Mouse (Mus musculus) kidney, adult 2 months (tissue): ENCODE results near the gene Acap1. TPM values are rescaled to one million over a fixed set of nuclear protein-coding genes. Genes with fewer than 3 reads are reported as not detected.

Source experiments
- DNase-seq: peaks from one replicate; pipeline ENCODE4 v3.0.0; 2021
- H3K27ac ChIP-seq: fragments of 200-500 bp; 2 replicates; pipeline ENCODE4 v1.5.1; 2012; ENCODE audit warnings: low read depth, low read length, control low read depth, inconsistent platforms; ENCODE audit not compliant: insufficient read depth
- H3K27me3 ChIP-seq: fragments of 200-500 bp; replicated peaks from 2 replicates; pipeline ENCODE4 v1.6.1; 2012; ENCODE audit warnings: mild to moderate bottlenecking, moderate library complexity, low read length, inconsistent platforms; ENCODE audit not compliant: control insufficient read depth, insufficient read depth
- H3K36me3 ChIP-seq: fragments of 200-500 bp; 2 replicates; pipeline ENCODE4 v1.6.1; 2012; ENCODE audit warnings: mild to moderate bottlenecking, moderate library complexity, low read length, inconsistent platforms; ENCODE audit not compliant: control insufficient read depth, insufficient read depth
- H3K4me1 ChIP-seq: fragments of 200-500 bp; 2 replicates; pipeline ENCODE4 v1.6.1; 2011; ENCODE audit warnings: low read length; ENCODE audit not compliant: control insufficient read depth, insufficient read depth
- H3K4me3 ChIP-seq: fragments of 200-500 bp; 2 replicates; pipeline ENCODE4 v1.5.1; 2011; ENCODE audit warnings: mild to moderate bottlenecking, low read depth, low read length, control low read depth; ENCODE audit not compliant: insufficient read depth
- CTCF ChIP-seq: fragments of 200-500 bp; conservative IDR thresholded peaks from 2 replicates; pipeline ENCODE4 v1.5.1; 2011; ENCODE audit warnings: low read depth, mild to moderate bottlenecking, control low read depth, low read length, moderate library complexity, mixed read lengths; ENCODE audit not compliant: insufficient read depth, insufficient read length
- POLR2A ChIP-seq: fragments of 200-500 bp; IDR thresholded peaks from one replicate; pipeline ENCODE4 v1.6.1; 2011; ENCODE audit warnings: low read depth, low read length, control low read depth
- WGBS: fragments of 180-500 bp; shearing (Covaris S2); methylation state at CpG from one replicate; pipeline ENCODE4 v1.1.7; 2018; 5-methylcytosine and 5-hydroxymethylcytosine counted together
- polyA plus RNA-seq: library from polyadenylated mRNA; depleted of rRNA; stranded (reverse); fragments of >200 nt; gene quantifications from 2 replicates; pipeline ENCODE4 v1.2.3, GENCODE M21; 2012

The Acap1 gene
- polyA plus RNA-seq, 1 experiment = 6.1 TPM

DNA sequence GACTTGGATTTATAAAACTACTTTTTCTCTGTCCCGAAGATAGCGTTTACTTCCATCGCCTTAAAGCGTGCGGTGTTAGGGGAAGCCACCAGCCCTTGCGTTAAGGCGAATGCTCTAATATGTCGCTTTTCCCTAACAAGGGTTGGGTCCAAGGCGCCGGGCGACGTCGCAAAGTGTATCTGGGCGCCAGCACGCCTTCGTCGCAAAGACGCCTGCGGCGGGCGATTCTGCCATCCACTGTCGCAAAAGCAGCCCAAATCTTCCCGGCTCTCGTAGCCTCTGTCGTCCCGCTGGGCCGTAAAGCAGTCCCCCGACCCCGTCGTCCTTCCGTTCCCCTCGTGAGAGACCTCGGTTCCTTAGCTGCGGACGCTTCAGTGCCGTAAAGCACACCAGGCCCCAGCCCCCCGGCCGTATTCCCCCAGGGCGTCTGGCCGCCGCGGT is 6.1 kb upstream of the Acap1 start:
- peak; percentile 98 for DNase-seq
- peak overlapping the region; percentile 96 for H3K27ac ChIP-seq
- no peak for TF ChIP-seq POLR2A
- peak overlapping the region; percentile 67 for H3K4me3 ChIP-seq
- H3K4me1 ChIP-seq = peaks cover 3% of the 10 kb centered on the region; the same call in 1 of the 2 replicates
- no peaks in the 10 kb centered on the region for H3K27me3 ChIP-seq
- no peaks in the 10 kb centered on the region for H3K36me3 ChIP-seq
- under 1% methylated on average over 42 of the region's 42 CpGs for WGBS

DNA sequence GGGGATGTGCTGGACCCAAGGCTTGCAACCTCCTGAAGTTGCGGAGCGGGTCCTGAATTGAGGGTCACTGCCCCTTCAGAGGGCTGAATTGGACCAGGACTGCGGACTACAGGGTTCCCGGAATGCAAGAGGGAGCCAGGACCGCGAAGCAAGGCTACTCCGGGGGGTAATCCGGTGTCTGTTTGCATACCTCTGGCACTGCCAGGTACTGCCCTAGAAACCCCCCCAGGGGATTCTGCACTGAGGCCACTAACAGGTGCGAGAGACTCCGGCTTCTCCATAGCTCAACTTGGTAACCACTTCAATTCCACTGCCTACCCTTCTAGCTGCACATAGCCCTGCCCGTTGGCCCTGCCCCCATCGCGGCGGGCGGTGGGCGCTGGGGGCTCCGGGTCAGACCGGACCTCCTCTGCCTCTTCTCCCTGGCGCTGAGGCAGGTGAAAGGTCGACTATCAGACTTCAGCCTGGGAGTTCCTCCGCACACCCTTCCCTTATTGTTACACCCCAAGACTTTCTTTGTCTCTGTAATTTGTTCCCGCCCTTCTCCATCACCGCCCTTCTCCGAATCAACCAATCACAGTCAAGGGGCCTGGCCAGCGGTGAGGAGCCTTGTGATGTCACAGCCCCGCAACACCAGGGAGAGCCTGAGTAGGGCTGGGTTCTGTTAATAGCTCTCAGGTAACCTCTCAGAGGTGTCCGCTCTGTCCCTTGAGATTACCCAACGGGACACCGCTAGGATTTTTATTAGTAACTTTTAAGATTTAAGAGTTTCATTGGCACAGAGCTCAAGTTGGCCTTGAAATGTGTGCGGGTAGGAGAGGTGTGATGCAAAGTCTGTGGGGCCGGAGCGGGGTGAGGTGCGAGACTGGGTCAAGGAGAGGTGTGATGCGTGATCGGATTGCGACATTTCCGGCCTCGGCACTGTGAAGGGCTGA is 5.4 kb upstream of the Acap1 start, which contains the start of the genes 2810408A11Rik and Neurl4:
2810408A11Rik (minus strand) TSS at position 517 of the 935 bp plus-strand sequence.
Neurl4 (plus strand) TSS at position 602 of the 935 bp plus-strand sequence.
- Histone ChIP-seq H3K27me3 (no peaks in the 10 kb centered on the region), H3K4me1 (peaks cover 3% of the 10 kb centered on the region; the same call in 1 of the 2 replicates), H3K36me3 (no peaks in the 10 kb centered on the region), H3K4me3 (peak within 1 kb of the TSS; percentile 67), H3K27ac (peak within 1 kb of the TSS; percentile 96)
- WGBS = under 1% methylated on average over 38 of the region's 38 CpGs
- peak; percentile 59 for TF ChIP-seq POLR2A
- TF ChIP-seq CTCF = no peak
- DNase-seq = peak; percentile 97

DNA sequence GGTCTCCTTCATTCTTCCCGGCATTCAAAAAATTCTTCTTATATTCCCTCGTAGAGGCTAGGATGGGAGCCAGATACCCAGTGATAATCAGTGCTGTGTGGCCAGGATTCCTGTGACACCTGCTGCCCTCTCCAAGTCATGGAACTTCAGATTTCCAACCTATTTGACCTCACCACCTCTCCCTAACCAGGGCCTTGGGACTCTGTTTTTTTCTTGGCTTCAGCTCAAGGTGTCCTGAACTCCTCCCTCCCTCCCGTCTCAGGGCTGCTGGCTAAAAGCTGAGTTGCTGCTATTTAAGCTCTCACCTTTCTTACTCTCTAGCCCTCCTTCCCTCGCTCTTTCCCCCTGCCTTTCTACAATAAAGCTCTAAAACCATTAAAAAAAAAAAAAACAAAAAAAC is 4.5 kb upstream of the Acap1 start:
- Histone ChIP-seq H3K4me1 (peaks cover 3% of the 10 kb centered on the region; the same call in 1 of the 2 replicates), H3K27me3 (no peaks in the 10 kb centered on the region), H3K36me3 (no peaks in the 10 kb centered on the region), H3K27ac (no peak overlapping the region), H3K4me3 (no peak overlapping the region)
- WGBS = 19% methylated on average over 4 of the region's 4 CpGs
- TF ChIP-seq CTCF (no peak), POLR2A (no peak)
- peak; percentile 66 for DNase-seq

DNA sequence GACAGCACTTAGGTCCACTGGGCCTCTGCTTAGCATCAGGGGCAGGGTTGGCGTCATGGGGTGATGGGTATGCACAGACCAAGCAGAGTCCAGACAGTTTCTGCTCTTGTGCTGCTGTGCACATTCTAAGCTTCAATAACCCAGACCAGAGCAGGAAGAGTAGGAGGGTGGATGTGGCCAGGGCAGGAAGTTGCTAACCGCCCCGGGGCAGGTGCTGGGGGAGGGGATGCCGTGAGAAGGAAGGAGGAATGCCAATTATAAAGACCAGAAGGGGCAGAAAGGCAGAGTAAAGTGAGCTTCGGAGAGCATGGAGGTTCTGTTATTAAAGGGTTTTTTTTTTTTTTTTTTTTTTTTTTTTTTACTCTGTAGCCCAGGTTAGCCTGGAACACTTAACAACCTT is 668 bp downstream of the Acap1 start:
- DNase-seq = no peak
- no peak overlapping the region for H3K4me3 ChIP-seq
- TF ChIP-seq POLR2A (no peak), CTCF (no peak)
- no peak overlapping the region for H3K27ac ChIP-seq
- H3K4me1 ChIP-seq = 0 out of 2 replicates have a peak, but pooled peaks cover under 1% of the 10 kb centered on the region
- no peaks in the 10 kb centered on the region for H3K36me3 ChIP-seq
- WGBS = 61% methylated on average over 5 of the region's 5 CpGs
- H3K27me3 ChIP-seq = no peaks in the 10 kb centered on the region

DNA sequence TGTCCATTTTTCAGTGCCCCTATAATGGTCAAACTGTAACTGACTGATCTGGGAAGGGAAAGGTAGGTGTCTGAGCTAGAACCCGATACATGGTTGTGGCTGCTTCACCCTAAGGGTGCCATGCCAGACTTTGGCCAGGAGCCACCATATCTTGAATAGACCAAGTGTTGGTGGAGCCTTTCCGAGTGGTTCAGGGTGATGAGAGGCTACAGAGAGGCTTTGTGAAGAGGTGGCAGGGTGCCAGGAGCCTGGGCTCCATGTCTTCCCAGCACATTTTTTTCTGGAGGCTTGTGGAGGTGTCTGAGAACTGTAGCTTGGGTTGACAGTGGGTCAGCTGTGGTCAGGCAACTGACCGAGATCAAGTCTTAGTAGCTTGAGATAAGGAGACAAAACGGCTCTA is 3.9 kb downstream of the Acap1 start:
- H3K27ac ChIP-seq = no peak overlapping the region
- no peaks in the 10 kb centered on the region for H3K36me3 ChIP-seq
- DNase-seq = no peak
- no peak for TF ChIP-seq POLR2A
- no peak for TF ChIP-seq CTCF
- no peak overlapping the region for H3K4me3 ChIP-seq
- no peaks in the 10 kb centered on the region; the same call in 1 of the 2 replicates for H3K4me1 ChIP-seq
- no peaks in the 10 kb centered on the region for H3K27me3 ChIP-seq
- WGBS = 74% methylated on average over 4 of the region's 4 CpGs

DNA sequence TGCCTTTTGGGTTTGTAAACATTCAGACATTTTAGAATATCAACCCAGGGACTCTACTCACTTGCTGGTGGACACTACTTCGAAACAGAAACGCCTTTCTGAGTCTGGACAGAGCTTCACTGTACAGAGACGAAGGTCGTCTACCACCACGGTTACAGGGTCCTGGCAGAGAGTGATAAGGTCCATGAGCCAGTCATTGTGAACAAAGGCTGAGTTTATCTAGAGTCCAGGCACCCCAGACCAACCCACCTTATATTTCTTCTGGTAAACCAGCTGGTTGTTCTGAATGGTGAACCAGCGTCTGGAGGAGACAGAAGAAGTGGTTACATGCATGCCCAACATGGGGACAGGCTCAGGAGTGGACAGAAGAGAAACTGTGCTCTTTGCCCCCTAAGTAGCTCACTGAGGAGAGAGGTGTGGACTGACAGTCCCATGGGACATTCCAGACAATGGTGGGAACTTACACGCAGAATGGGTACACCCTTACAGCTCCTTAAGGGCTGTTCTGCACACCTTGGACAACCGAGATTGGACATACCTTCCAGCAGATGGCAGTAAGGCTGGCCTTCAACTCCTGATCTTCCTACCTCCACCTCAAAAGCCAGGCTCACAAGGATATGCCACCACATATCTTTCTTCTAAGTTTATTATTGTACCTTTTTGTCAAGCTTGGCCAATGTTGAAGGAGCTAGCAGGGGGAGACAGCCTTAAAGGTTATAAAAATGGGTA is 8.3 kb downstream of the Acap1 start:
- Histone ChIP-seq H3K36me3 (no peaks in the 10 kb centered on the region), H3K27ac (no peak overlapping the region), H3K4me3 (no peak overlapping the region), H3K27me3 (no peaks in the 10 kb centered on the region), H3K4me1 (no peaks in the 10 kb centered on the region; the same call in 1 of the 2 replicates)
- TF ChIP-seq POLR2A (no peak), CTCF (no peak; the same call in 1 of the 2 replicates)
- DNase-seq = peak; percentile 70
- 64% methylated on average over 8 of the region's 8 CpGs for WGBS

DNA sequence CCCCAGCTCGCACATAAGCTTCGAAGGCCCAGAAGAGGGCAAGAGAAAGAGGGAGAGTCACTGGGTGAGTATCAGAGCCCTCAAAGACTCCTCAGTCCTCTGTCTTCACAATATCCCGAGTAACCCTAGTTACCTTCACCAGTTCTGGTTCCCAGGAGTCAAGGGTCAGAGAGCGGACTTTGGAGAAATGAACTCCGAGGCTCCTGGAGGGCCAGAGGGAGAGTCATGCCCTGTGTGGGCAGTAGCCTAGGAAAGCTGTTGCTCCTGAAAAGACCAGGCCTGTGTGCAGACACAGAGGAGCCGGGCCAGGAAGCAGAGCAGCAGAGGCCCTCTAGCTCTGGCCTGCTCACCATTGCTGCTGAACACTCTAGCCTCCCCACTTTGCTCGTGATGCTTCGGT is 10.7 kb downstream of the Acap1 start:
- peak; percentile 58 for DNase-seq
- no peak for TF ChIP-seq POLR2A
- no peak for TF ChIP-seq CTCF
- peak overlapping the region; percentile 48 for H3K27ac ChIP-seq
- 54% methylated on average over 8 of the region's 8 CpGs for WGBS
- H3K4me1 ChIP-seq = peaks cover 9% of the 10 kb centered on the region; the same call in 1 of the 2 replicates
- peak overlapping the region; percentile 21; the same call in 1 of the 2 replicates for H3K4me3 ChIP-seq
- H3K36me3 ChIP-seq = no peaks in the 10 kb centered on the region
- no peaks in the 10 kb centered on the region for H3K27me3 ChIP-seq
